Mouse (Mus musculus) cortical plate, adult 2 months (tissue): ENCODE measurements around the gene Cyth3.

ENCODE experiments used
- CTCF ChIP-seq: fragments of 200-500 bp; IDR thresholded peaks from 2 replicates; pipeline ENCODE4 v1.5.1; 2011; ENCODE audit warnings: mild to moderate bottlenecking, control low read depth, low read length; ENCODE audit not compliant: insufficient read depth; ENCODE audit errors: extremely low read depth
- POLR2A ChIP-seq: fragments of 200-500 bp; IDR thresholded peaks from 2 replicates; pipeline ENCODE4 v1.6.1; 2011; ENCODE audit warnings: mild to moderate bottlenecking, low read length, control low read depth; ENCODE audit not compliant: insufficient read depth; ENCODE audit errors: extremely low read depth

- TF ChIP-seq CTCF (no peak), POLR2A (no peak)
Observed at GRCm38 (mm10) chr5:143606756-143607155, 15.5 kb upstream of the Cyth3 start.
